Comparison of ENCODE assay signal across 10 mouse cellular contexts in the genomic region with DNA sequence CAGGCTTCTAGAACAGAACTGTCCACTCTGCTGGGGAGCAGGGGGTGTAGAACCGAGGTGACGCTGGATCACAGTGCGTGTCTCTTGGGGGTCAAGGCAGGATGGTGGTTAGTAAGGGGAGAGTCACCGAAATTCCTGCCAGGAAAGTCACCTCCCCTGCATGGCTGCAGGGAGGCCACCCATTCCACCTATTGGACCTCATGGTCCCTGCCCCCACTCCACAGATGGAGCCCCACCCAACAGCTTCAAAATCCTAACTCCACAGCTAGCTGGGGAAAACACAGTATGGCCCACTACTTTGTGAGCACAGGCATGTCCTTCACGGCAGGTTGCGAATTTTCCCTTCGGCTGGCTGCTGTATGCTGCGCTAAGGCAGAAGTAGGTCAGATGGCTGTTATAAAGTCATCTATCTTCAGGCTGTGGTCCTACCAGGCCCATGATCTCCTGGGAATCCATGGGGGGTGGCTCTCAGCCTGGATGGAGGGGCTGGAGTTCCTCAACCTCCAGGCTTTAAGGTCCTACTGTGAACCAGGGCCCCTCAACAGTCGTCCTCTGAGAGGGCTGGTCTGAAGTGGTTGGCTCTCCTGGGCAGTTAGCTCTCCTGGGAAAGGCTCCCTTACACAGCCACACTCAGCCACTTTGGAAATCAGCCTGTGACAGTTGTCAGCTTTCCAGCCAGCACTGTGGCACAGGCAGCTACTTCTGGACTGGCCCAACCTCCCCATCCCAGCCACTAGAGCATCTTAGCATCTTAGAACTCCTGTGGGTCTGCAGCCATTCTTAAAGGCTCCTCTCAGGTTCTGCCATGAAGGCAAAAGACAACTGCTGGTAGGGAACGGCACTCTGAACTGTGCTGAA.
DNase-seq lines count a peak whose midpoint lies in the region; ATAC-seq and TF ChIP-seq lines count a peak whose summit lies in the region.
"Had no signal": no experiment of that assay in that cellular context is flagged by ENCODE, and none has a peak within 500 bp of the region (broad histone marks: within the 10 kb centered on the region; RNA-seq: fewer than 3 reads in every experiment).

No protein-coding gene starts in this region.

- no peak overlapping the region for H3K4me2 ChIP-seq in stomach, postnatal 0 days (replicated peaks; ENCODE audit: low read depth)
- H3K4me2 ChIP-seq in forebrain, embryonic 13.5 days = no peak overlapping the region
- H3K4me2 ChIP-seq: embryonic facial prominence, embryonic 15.5 days; neural tube, embryonic 15.5 days had no signal

- peak overlapping the region; percentile 45; the same call in 1 of the 2 replicates for H3K27ac ChIP-seq in brown adipose tissue, adult 24 weeks (replicated peaks; ENCODE audit: low read depth, low read length)
- H3K27ac ChIP-seq in gastrocnemius, adult 2 months = peak overlapping the region; percentile 86
- H3K27ac ChIP-seq in stomach, postnatal 0 days (replicated peaks) = no peak overlapping the region
- no peak overlapping the region for H3K27ac ChIP-seq in forebrain, embryonic 13.5 days
- H3K27ac ChIP-seq: embryonic facial prominence, embryonic 15.5 days; neural tube, embryonic 15.5 days had no signal

- DNase-seq in layer of hippocampus, adult 11-12 months (ENCODE audit: low spot score) = peak; percentile 17
- no peak for DNase-seq in layer of hippocampus, adult 8-10 months (ENCODE audit: low spot score in 2 of 2)
- peak; percentile 86 for DNase-seq in gastrocnemius, adult 2 months
- DNase-seq in heart, postnatal 4 days = peak; percentile 41
- DNase-seq in stomach, postnatal 0 days (ENCODE audit: low spot score) = no peak
- DNase-seq in left cerebral cortex, postnatal 25 days (ENCODE audit: low spot score in 2 of 2) = no peak

- WGBS in stomach, postnatal 0 days = 86% methylated on average over 10 of the region's 10 CpGs
- 88% methylated on average over 10 of the region's 10 CpGs for WGBS in forebrain, embryonic 13.5 days

- no peak for TF ChIP-seq EP300 in stomach, postnatal 0 days (optimal IDR thresholded peaks at IDR 0.05)

- intact Hi-C loops in gastrocnemius, adult 2 months (cut with DNase I) = no loop called here
- intact Hi-C loops in left cerebral cortex, postnatal 25 days (cut with DNase I) = no loop called here

- H3K27me3 ChIP-seq in stomach, postnatal 0 days (ENCODE audit: control insufficient read depth, insufficient read depth, low read length) = no peaks in the 10 kb centered on the region
- H3K27me3 ChIP-seq in forebrain, embryonic 13.5 days = no peaks in the 10 kb centered on the region
- H3K27me3 ChIP-seq: embryonic facial prominence, embryonic 15.5 days; neural tube, embryonic 15.5 days had no signal

- H3K9me3 ChIP-seq in stomach, postnatal 0 days (ENCODE audit: control insufficient read depth, low read length) = no peaks in the 10 kb centered on the region
- no peaks in the 10 kb centered on the region for H3K9me3 ChIP-seq in forebrain, embryonic 13.5 days (replicated peaks)
- H3K9me3 ChIP-seq: embryonic facial prominence, embryonic 15.5 days; neural tube, embryonic 15.5 days had no signal

- H3K4me1 ChIP-seq in brown adipose tissue, adult 24 weeks (ENCODE audit: control insufficient read depth, insufficient read depth, insufficient read length, low read length) = peaks cover 25% of the 10 kb centered on the region
- H3K4me1 ChIP-seq in stomach, postnatal 0 days (replicated peaks; ENCODE audit: control insufficient read depth, insufficient read depth) = peaks cover under 1% of the 10 kb centered on the region; the same call in 1 of the 2 replicates
- H3K4me1 ChIP-seq in forebrain, embryonic 13.5 days = peaks cover 36% of the 10 kb centered on the region

- no peak for ATAC-seq in stomach, postnatal 0 days (ENCODE audit: low FRiP score, low TSS enrichment)
- no peak for ATAC-seq in forebrain, embryonic 13.5 days

- H3K4me3 ChIP-seq in brown adipose tissue, adult 24 weeks (ENCODE audit: insufficient read depth, low read depth, low read length) = no peak overlapping the region
- H3K4me3 ChIP-seq in gastrocnemius, adult 2 months = peak overlapping the region; percentile 7; the same call in 1 of the 2 replicates
- no peak overlapping the region for H3K4me3 ChIP-seq in stomach, postnatal 0 days (ENCODE audit: low read depth, low read length)
- no peak overlapping the region for H3K4me3 ChIP-seq in forebrain, embryonic 13.5 days
- H3K4me3 ChIP-seq: embryonic facial prominence, embryonic 15.5 days; neural tube, embryonic 15.5 days had no signal

- TF ChIP-seq CTCF in gastrocnemius, adult 2 months (IDR thresholded peaks at IDR 0.05) = no peak
- no peak for TF ChIP-seq CTCF in stomach, postnatal 0 days (IDR thresholded peaks at IDR 0.05; ENCODE audit: low read depth)

- no peak overlapping the region for H3K9ac ChIP-seq in stomach, postnatal 0 days (ENCODE audit: low read length)
- no peak overlapping the region for H3K9ac ChIP-seq in forebrain, embryonic 13.5 days
- H3K9ac ChIP-seq: embryonic facial prominence, embryonic 15.5 days; neural tube, embryonic 15.5 days had no signal

- H3K36me3 ChIP-seq in stomach, postnatal 0 days (ENCODE audit: control insufficient read depth, insufficient read depth, low read length) = no peaks in the 10 kb centered on the region
- H3K36me3 ChIP-seq in forebrain, embryonic 13.5 days (ENCODE audit: poor library complexity, severe bottlenecking) = no peaks in the 10 kb centered on the region
- H3K36me3 ChIP-seq: embryonic facial prominence, embryonic 15.5 days; neural tube, embryonic 15.5 days had no signal

Comparison
In these comparisons a context has a peak if more than half of its experiments do, and no peak if none do; other contexts are left out.
1. DNase-seq: peak in layer of hippocampus, adult 11-12 months (single experiment), gastrocnemius, adult 2 months (single experiment) and heart, postnatal 4 days (single experiment); none in layer of hippocampus, adult 8-10 months (0 of 2), stomach, postnatal 0 days (single experiment) and left cerebral cortex, postnatal 25 days (0 of 2).
2. H3K27ac ChIP-seq: peak in brown adipose tissue, adult 24 weeks (single experiment) and gastrocnemius, adult 2 months (single experiment); none in stomach, postnatal 0 days (single experiment) and forebrain, embryonic 13.5 days (single experiment).